8 mouse cellular contexts compared by ENCODE assay signal in the genomic region with DNA sequence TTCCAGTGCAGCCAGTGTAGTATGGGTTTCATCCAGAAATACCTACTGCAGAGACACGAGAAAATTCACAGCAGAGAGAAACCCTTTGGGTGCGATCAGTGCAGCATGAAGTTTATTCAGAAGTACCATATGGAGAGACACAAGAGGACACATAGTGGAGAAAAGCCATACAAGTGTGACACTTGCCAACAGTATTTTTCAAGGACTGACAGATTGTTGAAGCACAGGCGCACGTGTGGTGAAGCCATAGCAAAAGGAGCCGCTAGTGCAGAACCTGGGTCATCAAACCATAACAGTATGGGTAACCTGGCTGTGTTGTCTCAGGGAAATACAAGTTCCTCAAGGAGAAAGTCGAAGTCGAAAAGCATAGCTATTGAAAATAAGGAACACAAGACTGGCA. TPM values are rescaled to one million over a fixed set of nuclear protein-coding genes. Genes with fewer than 3 reads are reported as not detected.
A peak's percentile ranks its signal among the peaks of the same experiment; 100 is the strongest.
DNase-seq lines count a peak whose midpoint lies in the region; ATAC-seq and TF ChIP-seq lines count a peak whose summit lies in the region.

No protein-coding gene starts in this region.

- peaks cover 5% of the 10 kb centered on the region; the same call in 1 of the 2 replicates for H3K4me1 ChIP-seq in cerebellum, adult 2 months (ENCODE audit: control insufficient read depth, insufficient read depth, low read length)
- peaks cover 7% of the 10 kb centered on the region; the same call in 1 of the 2 replicates for H3K4me1 ChIP-seq in spleen, adult 2 months (ENCODE audit: control insufficient read depth, insufficient read depth, insufficient read length)
- peaks cover 27% of the 10 kb centered on the region for H3K4me1 ChIP-seq in liver, embryonic 11.5 days (replicated peaks; ENCODE audit: control insufficient read depth, insufficient read depth, low read length)

- no peak for ATAC-seq in liver, embryonic 11.5 days (replicated peaks; ENCODE audit: low FRiP score)

- H3K27me3 ChIP-seq in cerebellum, adult 2 months (ENCODE audit: control insufficient read depth, insufficient read depth, low read length), result no peaks in the 10 kb centered on the region
- H3K27me3 ChIP-seq in spleen, adult 2 months (ENCODE audit: control insufficient read depth, insufficient read depth, low read length), result no peaks in the 10 kb centered on the region
- H3K27me3 ChIP-seq in liver, embryonic 11.5 days (replicated peaks; ENCODE audit: control insufficient read depth, insufficient read depth, low read length), result no peaks in the 10 kb centered on the region

- TF ChIP-seq POLR2A in cerebellum, adult 2 months (IDR thresholded peaks at IDR 0.05; ENCODE audit: borderline replicate concordance, insufficient read depth, low read length), result no peak
- TF ChIP-seq POLR2A in spleen, adult 2 months (IDR thresholded peaks at IDR 0.05; ENCODE audit: low read depth, low read length), result no peak

- H3K4me2 ChIP-seq in liver, embryonic 11.5 days, result peak overlapping the region; percentile 79

- peak overlapping the region; percentile 95; the same call in 1 of the 2 replicates for H3K9ac ChIP-seq in liver, embryonic 11.5 days (ENCODE audit: low read depth, low read length)

- 35% methylated on average over 7 of the region's 7 CpGs for WGBS in cerebellum, adult 2 months
- 74% methylated on average over 7 of the region's 7 CpGs for WGBS in spleen, adult 2 months
- WGBS in liver, embryonic 11.5 days, result 79% methylated on average over 7 of the region's 7 CpGs

- no peak for DNase-seq in cerebellum, adult 2 months
- no peak for DNase-seq in cerebellum, postnatal 10 days
- no peak for DNase-seq in spleen, adult 2 months (ENCODE audit: low read depth in 1 of 2, low spot score in 2 of 2)
- no peak for DNase-seq in spleen, adult 18-20 months
- DNase-seq in liver, embryonic 11.5 days (ENCODE audit: low spot score), result no peak
- DNase-seq in frontal cortex, postnatal 10 days (ENCODE audit: low spot score in 2 of 2), result no peak
- DNase-seq in left cerebral cortex, postnatal 4 days, result no peak
- DNase-seq in retina, embryonic 14.5 days (ENCODE audit: low spot score), result no peak

- H3K27ac ChIP-seq in cerebellum, adult 2 months (ENCODE audit: insufficient read depth, low read length), result no peak overlapping the region
- H3K27ac ChIP-seq in spleen, adult 2 months (ENCODE audit: insufficient read depth, low read length), result no peak overlapping the region
- H3K27ac ChIP-seq in liver, embryonic 11.5 days (ENCODE audit: low read depth, low read length), result no peak overlapping the region

- intact Hi-C loops in left cerebral cortex, postnatal 4 days (cut with DNase I), result loop anchor here (10.0 kb wide), 1 partner anchor 109 kb away; no protein-coding TSS in a partner anchor

- peaks cover 3% of the 10 kb centered on the region; the same call in 1 of the 2 replicates for H3K36me3 ChIP-seq in spleen, adult 2 months (ENCODE audit: control insufficient read depth, insufficient read depth, low read length)
- H3K36me3 ChIP-seq in liver, embryonic 11.5 days (ENCODE audit: control insufficient read depth, insufficient read depth, low read length), result peaks cover 17% of the 10 kb centered on the region

- H3K4me3 ChIP-seq in cerebellum, adult 2 months (replicated peaks; ENCODE audit: insufficient read depth, low read depth, low read length), result peak overlapping the region; percentile 100
- peak overlapping the region; percentile 94; the same call in 1 of the 2 replicates for H3K4me3 ChIP-seq in spleen, adult 2 months (ENCODE audit: extremely low read depth, insufficient read depth, insufficient read length)
- peak overlapping the region; percentile 95 for H3K4me3 ChIP-seq in liver, embryonic 11.5 days (ENCODE audit: low read depth, low read length)

- H3K9me3 ChIP-seq in liver, embryonic 11.5 days (ENCODE audit: control insufficient read depth, low read length), result no peaks in the 10 kb centered on the region

- TF ChIP-seq CTCF in cerebellum, adult 2 months (IDR thresholded peaks at IDR 0.05; ENCODE audit: borderline replicate concordance, insufficient read depth, low read depth, low read length), result no peak
- TF ChIP-seq CTCF in spleen, adult 2 months (IDR thresholded peaks at IDR 0.05; ENCODE audit: extremely low read depth, insufficient read depth, insufficient read length, insufficient replicate concordance), result no peak

RNA-seq across cellular contexts. Expression of gene Zfp281, which starts 1.4 kb away (rescaled TPM):
- 12.1 and 12.6 TPM in 2 replicates for polyA plus RNA-seq in cerebellum, adult 2 months (2012; rRNA removed)
- polyA plus RNA-seq in spleen, adult 2 months (2012; rRNA removed), result 1.9 and 2.7 TPM in 2 replicates
- 19.3 and 21.3 TPM in 2 replicates for polyA plus RNA-seq in liver, embryonic 11.5 days (2014; fragmentation: Nextera tagmentation; extraction: Ambion mirVana)
- total RNA-seq in left cerebral cortex, postnatal 4 days (2021), result 10 to 100 TPM; 33.3 to 36.0 TPM
